Mouse (Mus musculus): ENCODE measurements around the gene Setx. TPM values are rescaled to one million over a fixed set of nuclear protein-coding genes. Genes with fewer than 3 reads are reported as not detected.
"Not testable (repeated sequence)": the region's sequence is repeated elsewhere in the genome, so short reads cannot be mapped to it uniquely, and the experiment has no call there.

The Setx gene
- total and polyA plus RNA-seq, 3 experiments: 13.1 to 23.8 (median 22.5) TPM

DNA sequence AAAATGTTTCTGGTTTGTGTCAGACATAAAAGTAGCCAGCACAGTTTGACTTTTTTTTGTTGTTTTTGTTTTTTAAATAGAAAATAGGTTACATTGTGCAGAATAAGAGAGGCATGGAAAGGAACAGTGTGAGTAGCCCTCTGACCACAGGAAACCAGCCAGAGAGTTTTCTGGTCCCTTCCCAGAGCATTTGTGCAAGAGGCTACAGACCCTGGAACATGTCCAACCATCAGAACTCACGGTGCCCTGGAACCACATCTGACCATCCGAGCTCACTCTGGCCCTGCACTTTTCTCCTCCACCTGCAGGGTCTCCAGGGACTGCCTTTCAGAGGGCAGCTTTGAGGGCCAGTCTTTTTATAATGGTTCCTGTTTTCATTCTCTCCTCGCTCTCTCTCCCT, 42.0 kb upstream of the Setx start:
- Histone ChIP-seq H3K79me2 (ENCODE audit: control insufficient read depth, insufficient read depth, low read length, poor library complexity) (no peaks in the 10 kb centered on the region), H3K9me3 (replicated peaks; ENCODE audit: insufficient read depth, low read length) (no peaks in the 10 kb centered on the region), H3K9ac (ENCODE audit: control insufficient read depth, low read depth, low read length, poor library complexity, severe bottlenecking) (no peak overlapping the region), H3K27ac (ENCODE audit: control insufficient read depth, low read depth, low read length) (no peak overlapping the region), H3K36me3 (ENCODE audit: control insufficient read depth in 1 of 2, insufficient read depth in 2 of 2, low read length in 2 of 2) (peaks cover 0 to 15% of the 10 kb centered on the region in 2 experiments; a peak in 2 of 4 replicates), H3K4me1 (ENCODE audit: control insufficient read depth in 1 of 2, insufficient read depth in 2 of 2, low read length in 2 of 2) (no peaks in the 10 kb centered on the region), H3K4me3 (ENCODE audit: control insufficient read depth in 1 of 2, insufficient read depth in 1 of 2, low read depth in 2 of 2, low read length in 2 of 2) (no peak overlapping the region), H3K27me3 (ENCODE audit: control insufficient read depth in 1 of 2, insufficient read depth in 2 of 2, low read length in 2 of 2) (no peaks in the 10 kb centered on the region)
- no peak for TF ChIP-seq POLR2AphosphoS5 (IDR thresholded peaks at IDR 0.05; ENCODE audit: borderline replicate concordance, low read depth, low read length)
- no peak for TF ChIP-seq CTCF (IDR thresholded peaks at IDR 0.05 in 2 of 3, conservative IDR thresholded peaks at IDR 0.05 in 1 of 3; ENCODE audit: control insufficient read depth in 1 of 3, insufficient read depth in 1 of 3, low read depth in 2 of 3, low read length in 3 of 3, poor library complexity in 1 of 3, severe bottlenecking in 1 of 3)
- TF ChIP-seq RAD21 (IDR thresholded peaks at IDR 0.05; ENCODE audit: low read depth, low read length): no peak
- TF ChIP-seq MAZ (IDR thresholded peaks at IDR 0.05; ENCODE audit: low read depth, low read length): no peak
- TF ChIP-seq GATA1 (IDR thresholded peaks at IDR 0.05; ENCODE audit: low read depth, low read length): no peak
- no peak for TF ChIP-seq BHLHE40 (IDR thresholded peaks at IDR 0.05; ENCODE audit: borderline replicate concordance, low read depth, low read length)
- TF ChIP-seq USF1 (IDR thresholded peaks at IDR 0.05; ENCODE audit: low read depth, low read length): no peak
- TF ChIP-seq CHD1 (IDR thresholded peaks at IDR 0.05; ENCODE audit: low read depth, low read length): no peak
- no peak for TF ChIP-seq MYC (IDR thresholded peaks at IDR 0.05; ENCODE audit: low read depth, low read length)
- no peak for TF ChIP-seq CHD2 (IDR thresholded peaks at IDR 0.05; ENCODE audit: low read length)
- TF ChIP-seq MAX (IDR thresholded peaks at IDR 0.05; ENCODE audit: low read length): no peak
- TF ChIP-seq TBP (IDR thresholded peaks at IDR 0.05; ENCODE audit: low read depth, low read length): no peak
- DNase-seq (ENCODE audit: low read depth, low spot score): no peak

DNA sequence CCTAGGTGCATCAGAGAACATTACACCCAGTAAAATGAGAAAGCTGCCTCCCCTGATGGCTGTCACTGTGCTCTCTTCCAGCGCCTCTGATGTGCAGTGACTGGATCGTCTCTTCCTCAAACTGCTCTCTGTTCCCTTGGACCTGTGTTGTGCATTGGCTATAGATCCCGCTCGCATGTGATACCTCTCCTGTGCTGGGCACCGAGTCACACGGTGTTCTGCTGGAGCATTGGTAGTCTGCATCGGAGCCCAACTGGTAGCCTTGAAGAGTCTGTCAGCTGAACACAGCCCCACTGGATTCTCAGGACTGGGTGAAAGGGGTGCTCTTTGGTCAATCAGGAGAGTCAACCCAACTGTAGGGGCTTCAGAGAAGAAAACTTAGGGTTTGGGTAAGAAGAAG, 38.0 kb upstream of the Setx start:
- Histone ChIP-seq H3K4me1 (ENCODE audit: control insufficient read depth in 1 of 2, insufficient read depth in 2 of 2, low read length in 2 of 2) (no peaks in the 10 kb centered on the region), H3K9ac (ENCODE audit: control insufficient read depth, low read depth, low read length, poor library complexity, severe bottlenecking) (no peak overlapping the region), H3K9me3 (replicated peaks; ENCODE audit: insufficient read depth, low read length) (no peaks in the 10 kb centered on the region), H3K4me3 (ENCODE audit: control insufficient read depth in 1 of 2, insufficient read depth in 1 of 2, low read depth in 2 of 2, low read length in 2 of 2) (no peak overlapping the region), H3K79me2 (ENCODE audit: control insufficient read depth, insufficient read depth, low read length, poor library complexity) (no peaks in the 10 kb centered on the region), H3K27me3 (ENCODE audit: control insufficient read depth in 1 of 2, insufficient read depth in 2 of 2, low read length in 2 of 2) (no peaks in the 10 kb centered on the region), H3K27ac (ENCODE audit: control insufficient read depth, low read depth, low read length) (no peak overlapping the region), H3K36me3 (ENCODE audit: control insufficient read depth in 1 of 2, insufficient read depth in 2 of 2, low read length in 2 of 2) (peaks cover 0 to 6% of the 10 kb centered on the region in 2 experiments; a peak in 2 of 4 replicates)
- TF ChIP-seq ETS1 (IDR thresholded peaks at IDR 0.05; ENCODE audit: low read depth, low read length): no peak
- no peak for TF ChIP-seq POLR2AphosphoS5 (IDR thresholded peaks at IDR 0.05; ENCODE audit: borderline replicate concordance, low read depth, low read length)
- no peak for TF ChIP-seq CHD1 (IDR thresholded peaks at IDR 0.05; ENCODE audit: low read depth, low read length)
- TF ChIP-seq ZMIZ1 (IDR thresholded peaks at IDR 0.05; ENCODE audit: low read depth, low read length): no peak
- DNase-seq (ENCODE audit: low read depth, low spot score): no peak

DNA sequence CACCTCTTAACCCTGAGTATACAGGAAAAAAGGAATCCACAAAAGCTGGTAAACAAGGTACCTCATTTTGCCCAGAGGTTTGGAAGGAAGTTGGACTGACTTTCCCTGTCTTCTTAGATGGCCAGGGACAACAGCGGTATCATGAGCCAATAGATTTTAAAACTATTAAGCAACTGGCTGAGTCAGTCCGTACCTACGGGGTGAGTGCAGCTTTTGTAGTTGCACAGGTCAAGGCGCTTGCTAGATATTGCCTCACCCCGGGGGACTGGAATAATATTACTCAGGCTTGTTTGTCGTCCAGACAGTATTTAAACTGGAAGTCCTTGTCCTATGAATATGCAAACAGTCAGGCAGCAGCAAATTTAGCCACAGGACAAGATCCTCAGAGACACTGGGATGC, 34.7 kb upstream of the Setx start:
- not testable (repeated sequence) for H3K36me3 ChIP-seq (ENCODE audit: control insufficient read depth in 1 of 2, insufficient read depth in 2 of 2, low read length in 2 of 2); H3K9ac ChIP-seq (ENCODE audit: control insufficient read depth, low read depth, low read length, poor library complexity, severe bottlenecking); H3K27me3 ChIP-seq (ENCODE audit: control insufficient read depth in 1 of 2, insufficient read depth in 2 of 2, low read length in 2 of 2); H3K4me1 ChIP-seq (ENCODE audit: control insufficient read depth in 1 of 2, insufficient read depth in 2 of 2, low read length in 2 of 2); H3K79me2 ChIP-seq (ENCODE audit: control insufficient read depth, insufficient read depth, low read length, poor library complexity); H3K9me3 ChIP-seq (replicated peaks; ENCODE audit: insufficient read depth, low read length); H3K4me3 ChIP-seq (ENCODE audit: control insufficient read depth in 1 of 2, insufficient read depth in 1 of 2, low read depth in 2 of 2, low read length in 2 of 2); DNase-seq (ENCODE audit: low read depth, low spot score); H3K27ac ChIP-seq (ENCODE audit: control insufficient read depth, low read depth, low read length)
